Mouse (Mus musculus): ENCODE measurements around the gene Slc16a7.

DNA sequence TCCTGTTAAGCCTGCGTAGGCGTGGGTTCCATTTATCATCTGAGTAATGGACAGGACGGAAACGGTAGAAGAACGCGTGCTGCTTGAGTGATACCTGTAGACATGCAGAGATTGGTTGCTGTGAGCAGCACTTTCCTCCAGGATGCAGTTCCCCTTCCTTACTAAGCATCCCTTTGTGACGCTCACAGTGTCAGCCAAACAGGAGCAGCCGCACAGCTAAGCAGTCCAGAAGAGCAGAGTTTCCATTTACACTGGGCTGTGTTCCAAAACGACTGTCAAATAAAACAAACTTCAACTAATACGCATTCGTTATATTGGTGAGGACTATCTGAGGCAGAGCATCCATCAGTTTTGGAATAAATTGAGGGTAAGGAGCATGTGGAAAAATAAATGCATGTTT is 17.8 kb downstream of the Slc16a7 start:
- TF ChIP-seq CTCF (IDR thresholded peaks at IDR 0.05; ENCODE audit: low read depth) (no peak), EP300 (optimal IDR thresholded peaks at IDR 0.05) (no peak)
